Mouse (Mus musculus): Measurements from ENCODE around the gene Mtus2.

GRCm38 (mm10) chr5:148115207-148115817 lies 158.2 kb downstream of the Mtus2 start:
- TF ChIP-seq POLR2A (IDR thresholded peaks at IDR 0.05; ENCODE audit: insufficient read length, low read depth) (no peak), MAX (IDR thresholded peaks at IDR 0.05; ENCODE audit: low read depth) (no peak), TCF3 (IDR thresholded peaks at IDR 0.05; ENCODE audit: insufficient read length, low read depth) (no peak), MYOD1 (IDR thresholded peaks at IDR 0.05; ENCODE audit: control insufficient read depth in 1 of 3, insufficient read length in 2 of 3, low read depth in 2 of 3) (no peak), POLR2AphosphoS2 (IDR thresholded peaks at IDR 0.05; ENCODE audit: insufficient read length, low read depth) (no peak)

Measured in myocyte (in vitro differentiated cells).